Mouse (Mus musculus) lung, postnatal 4 days (tissue): Measurements from ENCODE around the gene Sgf29.
A peak's percentile ranks its signal among the peaks of the same experiment; 100 is the strongest.

Experiments
- DNase-seq, 2 experiments: peaks; one replicate each; pipeline ENCODE4 v3.0.0; 2021

Gene Sgf29

GRCm38 (mm10) chr7:126708175-126708952 lies 59.3 kb downstream of the Sgf29 start:
- no peak for DNase-seq

GRCm38 (mm10) chr7:126710266-126710665 lies 61.2 kb downstream of the Sgf29 start:
- DNase-seq: no peak

GRCm38 (mm10) chr7:126711910-126712309 lies 62.8 kb downstream of the Sgf29 start:
- DNase-seq: no peak

GRCm38 (mm10) chr7:126715679-126716078 lies 66.6 kb downstream of the Sgf29 start:
- no peak for DNase-seq

GRCm38 (mm10) chr7:126717566-126717965 lies 68.5 kb downstream of the Sgf29 start:
- DNase-seq: peak in 1 of 2 experiments; percentile 41

GRCm38 (mm10) chr7:126718787-126719337 lies 69.8 kb downstream of the Sgf29 start:
- DNase-seq: no peak

- no peak for DNase-seq
Observed at GRCm38 (mm10) chr7:126721635-126722034, 72.5 kb downstream of the Sgf29 start.
